Mouse (Mus musculus) MEL (cell line): ENCODE results near the gene Rpl12. TPM values are rescaled to one million over a fixed set of nuclear protein-coding genes. Genes with fewer than 3 reads are reported as not detected.

Source experiments
- DNase-seq: peaks from one replicate; pipeline ENCODE4 v3.0.0; 2011; ENCODE audit warnings: low read depth, low spot score
- H3K27ac ChIP-seq: 2 replicates; pipeline ENCODE4 v1.5.1; 2012; ENCODE audit warnings: low read depth, mild to moderate bottlenecking, control low read depth, low read length, moderate library complexity; ENCODE audit not compliant: control insufficient read depth
- H3K27me3 ChIP-seq, 2 experiments: fragments of 150-350 bp in 1 of 2; sonication (generic) in 1 of 2; 2 replicates each; pipeline ENCODE4 v1.6.1; 2012; ENCODE audit warnings: low read length in 2 of 2, mild to moderate bottlenecking in 2 of 2, improper control_type of control experiment in 1 of 2, moderate library complexity in 1 of 2; ENCODE audit not compliant: insufficient read depth in 2 of 2, control insufficient read depth in 1 of 2
- H3K36me3 ChIP-seq, 2 experiments: 2 replicates each; pipeline ENCODE4 v1.6.1; 2012 to 2014; ENCODE audit warnings: low read length in 2 of 2, improper control_type of control experiment in 1 of 2, inconsistent platforms in 1 of 2, mild to moderate bottlenecking in 1 of 2; ENCODE audit not compliant: insufficient read depth in 2 of 2, control insufficient read depth in 1 of 2
- H3K4me1 ChIP-seq, 2 experiments: fragments of 150-350 bp in 1 of 2; sonication (generic) in 1 of 2; 2 replicates each; pipeline ENCODE4 v1.6.1; 2012; ENCODE audit warnings: low read length in 2 of 2, improper control_type of control experiment in 1 of 2, mild to moderate bottlenecking in 1 of 2; ENCODE audit not compliant: insufficient read depth in 2 of 2, control insufficient read depth in 1 of 2
- H3K4me3 ChIP-seq, 2 experiments: fragments of 150-350 bp in 1 of 2; sonication (generic) in 1 of 2; 2 replicates each; pipeline ENCODE4 v1.5.1; 2012; ENCODE audit warnings: low read depth in 2 of 2, low read length in 2 of 2, mild to moderate bottlenecking in 2 of 2, moderate library complexity in 2 of 2, control low read depth in 1 of 2, improper control_type of control experiment in 1 of 2; ENCODE audit not compliant: control insufficient read depth in 1 of 2, insufficient read depth in 1 of 2
- H3K79me2 ChIP-seq: 2 replicates; pipeline ENCODE4 v1.6.1; 2012; ENCODE audit warnings: mild to moderate bottlenecking, low read length, moderate library complexity; ENCODE audit not compliant: control insufficient read depth, poor library complexity, insufficient read depth
- H3K9ac ChIP-seq: 2 replicates; pipeline ENCODE4 v1.6.1; 2012; ENCODE audit warnings: low read depth, mild to moderate bottlenecking, control low read depth, low read length, moderate library complexity; ENCODE audit not compliant: control insufficient read depth, poor library complexity, severe bottlenecking
- H3K9me3 ChIP-seq: fragments of 150-350 bp; sonication (generic); replicated peaks from 2 replicates; pipeline ENCODE4 v1.6.1; 2012; ENCODE audit warnings: mild to moderate bottlenecking, low read length, improper control_type of control experiment, moderate library complexity; ENCODE audit not compliant: insufficient read depth
- CHD1 ChIP-seq: IDR thresholded peaks from 2 replicates; pipeline ENCODE4 v1.6.1; 2012; ENCODE audit warnings: low read depth, mild to moderate bottlenecking, inconsistent platforms, low read length, improper control_type of control experiment
- ETS1 ChIP-seq: IDR thresholded peaks from 2 replicates; pipeline ENCODE4 v1.6.1; 2012; ENCODE audit warnings: low read depth, mild to moderate bottlenecking, inconsistent platforms, low read length, improper control_type of control experiment, moderate library complexity
- GATA1 ChIP-seq: IDR thresholded peaks from 2 replicates; pipeline ENCODE4 v1.6.1; 2011; ENCODE audit warnings: low read depth, low read length, improper control_type of control experiment
- JUND ChIP-seq: IDR thresholded peaks from 2 replicates; pipeline ENCODE4 v1.6.1; 2011; ENCODE audit warnings: low read depth, mild to moderate bottlenecking, improper control_type of control experiment, low read length
- MAFK ChIP-seq: IDR thresholded peaks from 2 replicates; pipeline ENCODE4 v1.6.1; 2011; ENCODE audit warnings: low read depth, mild to moderate bottlenecking, low read length, improper control_type of control experiment, borderline replicate concordance
- MAX ChIP-seq: IDR thresholded peaks from 2 replicates; pipeline ENCODE4 v1.6.1; 2011; ENCODE audit warnings: low read length, improper control_type of control experiment
- MEF2A ChIP-seq: IDR thresholded peaks from 2 replicates; pipeline ENCODE4 v1.6.1; 2014; ENCODE audit warnings: low read depth, mild to moderate bottlenecking, inconsistent platforms, low read length, improper control_type of control experiment; ENCODE audit not compliant: poor library complexity, insufficient replicate concordance, severe bottlenecking; ENCODE audit errors: extremely low read depth
- MXI1 ChIP-seq: IDR thresholded peaks from 2 replicates; pipeline ENCODE4 v1.6.1; 2011; ENCODE audit warnings: mild to moderate bottlenecking, low read depth, low read length, improper control_type of control experiment
- MYB ChIP-seq: IDR thresholded peaks from 2 replicates; pipeline ENCODE4 v1.6.1; 2011; ENCODE audit warnings: mild to moderate bottlenecking, low read depth, low read length, improper control_type of control experiment
- MYC ChIP-seq: IDR thresholded peaks from 2 replicates; pipeline ENCODE4 v1.6.1; 2011; ENCODE audit warnings: low read depth, mild to moderate bottlenecking, low read length, improper control_type of control experiment, moderate library complexity
- NELFE ChIP-seq: IDR thresholded peaks from 2 replicates; pipeline ENCODE4 v1.6.1; 2011; ENCODE audit warnings: low read depth, low read length, improper control_type of control experiment
- POLR2A ChIP-seq, 2 experiments: IDR thresholded peaks; 2 replicates each; pipeline ENCODE4 v1.6.1; 2011 to 2012; ENCODE audit warnings: low read length in 2 of 2, mild to moderate bottlenecking in 2 of 2, control low read depth in 1 of 2, improper control_type of control experiment in 1 of 2, low read depth in 1 of 2, moderate library complexity in 1 of 2; ENCODE audit not compliant: control insufficient read depth in 1 of 2, insufficient read depth in 1 of 2, poor library complexity in 1 of 2
- POLR2AphosphoS2 ChIP-seq: IDR thresholded peaks from 2 replicates; pipeline ENCODE4 v1.6.1; 2011; ENCODE audit warnings: low read length, improper control_type of control experiment
- POLR2AphosphoS5 ChIP-seq: IDR thresholded peaks from 2 replicates; pipeline ENCODE4 v1.6.1; 2012; ENCODE audit warnings: low read depth, borderline replicate concordance, mild to moderate bottlenecking, inconsistent platforms, low read length, moderate library complexity, mixed read lengths
- SIN3A ChIP-seq: IDR thresholded peaks from 2 replicates; pipeline ENCODE4 v1.6.1; 2012; ENCODE audit warnings: low read length, improper control_type of control experiment, inconsistent platforms
- SMC3 ChIP-seq: IDR thresholded peaks from 2 replicates; pipeline ENCODE4 v1.6.1; 2011; ENCODE audit warnings: low read depth, low read length, improper control_type of control experiment
- TAL1 ChIP-seq: IDR thresholded peaks from 2 replicates; pipeline ENCODE4 v1.6.1; 2012; ENCODE audit warnings: mild to moderate bottlenecking, inconsistent platforms, low read length, moderate library complexity, mixed read lengths
- TBP ChIP-seq: IDR thresholded peaks from 2 replicates; pipeline ENCODE4 v1.8.0; 2011; ENCODE audit warnings: low read depth, low read length, improper control_type of control experiment
- TCF12 ChIP-seq: IDR thresholded peaks from 2 replicates; pipeline ENCODE4 v1.6.1; 2014; ENCODE audit warnings: low read depth, mild to moderate bottlenecking, inconsistent platforms, low read length, improper control_type of control experiment, moderate library complexity
- UBTF ChIP-seq: IDR thresholded peaks from 2 replicates; pipeline ENCODE4 v1.6.1; 2012; ENCODE audit warnings: low read depth, mild to moderate bottlenecking, inconsistent platforms, low read length, improper control_type of control experiment, moderate library complexity, borderline replicate concordance; ENCODE audit not compliant: insufficient read depth
- ZC3H11A ChIP-seq: IDR thresholded peaks from 2 replicates; pipeline ENCODE4 v1.6.1; 2012; ENCODE audit warnings: low read depth, mild to moderate bottlenecking, inconsistent platforms, low read length, improper control_type of control experiment
- ZKSCAN1 ChIP-seq: IDR thresholded peaks from 2 replicates; pipeline ENCODE4 v1.6.1; 2012; ENCODE audit warnings: low read depth, mild to moderate bottlenecking, inconsistent platforms, low read length, improper control_type of control experiment, moderate library complexity
- ZMIZ1 ChIP-seq: IDR thresholded peaks from 2 replicates; pipeline ENCODE4 v1.6.1; 2012; ENCODE audit warnings: low read depth, mild to moderate bottlenecking, inconsistent platforms, low read length, improper control_type of control experiment, moderate library complexity
- polyA plus RNA-seq, 2 experiments: library from polyadenylated mRNA; stranded (reverse) in 1 of 2; unstranded in 1 of 2; fragments of >175 nt in 1 of 2; fragments of >200 nt in 1 of 2; gene quantifications; 2 replicates each; pipeline versions ENCODE4 v1.2.1 to v1.2.4; 2012; ENCODE audit warnings: low replicate concordance in 2 of 2, low read depth in 1 of 2; ENCODE audit not compliant: insufficient read length in 2 of 2, insufficient read depth in 1 of 2, missing spikeins in 1 of 2
- total RNA-seq: library from RNA; depleted of rRNA; stranded (reverse); fragments of 300-350 nt; gene quantifications from 2 replicates; pipeline ENCODE4 v1.2.3, GENCODE M21; 2012

Rpl12 gene
- total and polyA plus RNA-seq, 3 experiments, result 116 to 1,842 TPM; not detected in 1

GRCm38 (mm10) chr2:32963544-32963943 is 2.2 kb downstream of the Rpl12 start:
- peaks cover 6 to 12% of the 10 kb centered on the region in 2 experiments for H3K36me3 ChIP-seq
- H3K4me1 ChIP-seq, result peaks cover 0 to 13% of the 10 kb centered on the region in 2 experiments; a peak in 3 of 4 replicates
- peak overlapping the region; percentile 95 for H3K27ac ChIP-seq
- H3K9me3 ChIP-seq, result no peaks in the 10 kb centered on the region
- DNase-seq, result peak; percentile 49
- peaks cover 50% of the 10 kb centered on the region for H3K79me2 ChIP-seq
- H3K9ac ChIP-seq, result peak overlapping the region; percentile 91
- H3K4me3 ChIP-seq, result peak overlapping the region; percentile 51 to 84
- H3K27me3 ChIP-seq, result no peaks in the 10 kb centered on the region
- peak; percentile 72 for TF ChIP-seq ETS1
- TF ChIP-seq MYB, result peak; percentile 5; the same call in 1 of the 2 replicates
- TF ChIP-seq UBTF, result no peak
- TF ChIP-seq JUND, result no peak; the same call in 1 of the 2 replicates
- TF ChIP-seq CHD1, result peak; percentile 54; the same call in 1 of the 2 replicates
- peak; percentile 53; the same call in 1 of the 2 replicates for TF ChIP-seq MXI1
- TF ChIP-seq ZMIZ1, result peak; percentile 13
- 0 out of 2 replicates have a peak, but pooled peaks have one; percentile 46 for TF ChIP-seq MYC
- no peak; the same call in 1 of the 2 replicates for TF ChIP-seq MAX
- TF ChIP-seq POLR2AphosphoS5, result no peak
- TF ChIP-seq SIN3A, result 0 out of 2 replicates have a peak, but pooled peaks have one; percentile 50
- peak in 1 of 2 experiments; percentile 47; a peak in 2 of 4 replicates for TF ChIP-seq POLR2A (IDR thresholded peaks at IDR 0.05; ENCODE audit: control insufficient read depth in 1 of 2, insufficient read depth in 1 of 2, low read depth in 1 of 2, low read length in 2 of 2, poor library complexity in 1 of 2)
- no peak for TF ChIP-seq TBP
- TF ChIP-seq MAFK, result no peak
- TF ChIP-seq NELFE, result peak; percentile 35
- no peak; the same call in none of the 2 replicates for TF ChIP-seq POLR2AphosphoS2

DNA sequence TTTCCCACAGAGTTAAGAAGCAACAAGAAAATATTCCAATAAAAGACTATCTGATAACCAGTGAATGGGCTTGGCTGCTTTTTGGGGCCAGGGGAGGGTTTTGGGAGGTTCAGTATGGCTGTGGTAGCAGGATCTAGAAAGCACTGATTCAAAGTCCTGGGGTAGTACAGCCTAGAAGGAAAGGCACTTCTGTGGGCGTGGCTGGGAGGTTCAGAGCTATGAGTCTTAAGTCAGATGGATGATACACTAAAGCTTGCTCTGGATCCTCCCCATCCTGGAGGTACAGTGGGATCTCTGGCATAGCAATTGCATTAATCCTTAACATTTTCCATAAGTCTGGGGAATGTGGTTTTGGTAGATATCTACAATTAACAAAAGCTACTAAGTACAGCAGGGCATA is 2.6 kb downstream of the Rpl12 start:
- H3K79me2 ChIP-seq, result peaks cover 50% of the 10 kb centered on the region
- TF ChIP-seq ZKSCAN1 (no peak), ZMIZ1 (peak; percentile 4; the same call in 1 of the 2 replicates), ZC3H11A (no peak), MAX (no peak), CHD1 (peak; percentile 31; the same call in 1 of the 2 replicates), GATA1 (no peak), TCF12 (no peak), MYB (0 out of 2 replicates have a peak, but pooled peaks have one; percentile 1), NELFE (peak; percentile 7), SMC3 (peak; percentile 5; the same call in 1 of the 2 replicates), MEF2A (no peak), POLR2AphosphoS2 (no peak), TAL1 (no peak)
- TF ChIP-seq, all 39 proteins: peak for 5
- Histone ChIP-seq H3K27ac (peak overlapping the region; percentile 95), H3K27me3 (no peaks in the 10 kb centered on the region), H3K4me3 (peak overlapping the region; percentile 51 to 84), H3K4me1 (peaks cover 0 to 13% of the 10 kb centered on the region in 2 experiments; a peak in 3 of 4 replicates), H3K9me3 (no peaks in the 10 kb centered on the region), H3K36me3 (peaks cover 6 to 12% of the 10 kb centered on the region in 2 experiments), H3K9ac (peak overlapping the region; percentile 91)
- DNase-seq, result peak; percentile 72
